Mouse (Mus musculus) heart, adult 8-10 months (tissue): ENCODE measurements around the gene Afmid. TPM values are rescaled to one million over a fixed set of nuclear protein-coding genes. Genes with fewer than 3 reads are reported as not detected.
"Not testable (repeated sequence)": the region's sequence is repeated elsewhere in the genome, so short reads cannot be mapped to it uniquely, and the experiment has no call there.

Source experiments
- DNase-seq: peaks from one replicate; pipeline ENCODE4 v3.0.0; 2022; ENCODE audit warnings: low spot score
- total RNA-seq, 4 experiments: library from RNA; stranded (reverse); gene quantifications; 2 replicates each; pipeline ENCODE4 v1.2.4; 2022

Gene Afmid
- total RNA-seq, 4 experiments from 2014 or later: 2.3 to 6.0 (median 4.9) TPM

GRCm38 (mm10) chr11:117794035-117794551 lies 31.6 kb upstream of the Afmid start:
- no peak for DNase-seq

GRCm38 (mm10) chr11:117796954-117797353 lies 28.8 kb upstream of the Afmid start:
- DNase-seq: no peak

GRCm38 (mm10) chr11:117797511-117798159 lies 28.1 kb upstream of the Afmid start, which contains the start of gene 6030468B19Rik:
6030468B19Rik (plus strand) TSS chr11:117797660.
- DNase-seq: no peak

- no peak for DNase-seq
Measured at GRCm38 (mm10) chr11:117798160-117798541, 27.6 kb upstream of the Afmid start.

GRCm38 (mm10) chr11:117799174-117799573 lies 26.6 kb upstream of the Afmid start:
- no peak for DNase-seq

- DNase-seq: no peak
Measured at GRCm38 (mm10) chr11:117800038-117800437, 25.7 kb upstream of the Afmid start.

- no peak for DNase-seq
Measured at GRCm38 (mm10) chr11:117801650-117802049, 24.1 kb upstream of the Afmid start.

GRCm38 (mm10) chr11:117803166-117803688 lies 22.5 kb upstream of the Afmid start:
- no peak for DNase-seq

GRCm38 (mm10) chr11:117806781-117807180 lies 18.9 kb upstream of the Afmid start:
- DNase-seq: no peak

- DNase-seq: peak; percentile 68
Measured at GRCm38 (mm10) chr11:117809407-117810311, 16.1 kb upstream of the Afmid start, which contains the start of the genes Gm20708 and Syngr2. Gm20708 (plus strand) TSS chr11:117809668. Syngr2 (plus strand) TSS chr11:117809668.

- DNase-seq: peak; percentile 86
Measured at GRCm38 (mm10) chr11:117810401-117811046, 15.2 kb upstream of the Afmid start.

- DNase-seq: no peak
Measured at GRCm38 (mm10) chr11:117813867-117814266, 11.9 kb upstream of the Afmid start.

GRCm38 (mm10) chr11:117814704-117815366 lies 10.9 kb upstream of the Afmid start:
- DNase-seq: no peak

GRCm38 (mm10) chr11:117815850-117816249 lies 9.9 kb upstream of the Afmid start:
- not testable (repeated sequence) for DNase-seq

GRCm38 (mm10) chr11:117816389-117816996 lies 9.2 kb upstream of the Afmid start:
- DNase-seq: no peak

GRCm38 (mm10) chr11:117819095-117819494 lies 6.6 kb upstream of the Afmid start:
- DNase-seq: peak; percentile 74

GRCm38 (mm10) chr11:117820173-117820572 lies 5.6 kb upstream of the Afmid start:
- DNase-seq: no peak

GRCm38 (mm10) chr11:117821868-117822267 lies 3.9 kb upstream of the Afmid start:
- no peak for DNase-seq

- no peak for DNase-seq
Measured at GRCm38 (mm10) chr11:117822728-117823241, 2.9 kb upstream of the Afmid start.

- no peak for DNase-seq
Measured at GRCm38 (mm10) chr11:117823411-117823810, 2.3 kb upstream of the Afmid start.
